Mouse (Mus musculus) neural tube, embryonic 15.5 days (tissue): ENCODE data around the gene Ice1. TPM values are rescaled to one million over a fixed set of nuclear protein-coding genes. Genes with fewer than 3 reads are reported as not detected.

Experiments
- ATAC-seq: fragments of 200-750 bp; cut with Nextera tagmentation; 2 replicates; pipeline ENCODE4 v1.8.0; 2017; ENCODE audit warnings: mild to moderate bottlenecking, moderate TSS enrichment, moderate library complexity; ENCODE audit not compliant: low FRiP score
- H3K27ac ChIP-seq: fragments of 300-500 bp; sonication (generic); replicated peaks from 2 replicates; pipeline ENCODE4 v1.5.1; 2015; ENCODE audit warnings: mild to moderate bottlenecking, inconsistent platforms
- H3K27me3 ChIP-seq: fragments of 300-500 bp; sonication (generic); replicated peaks from 2 replicates; pipeline ENCODE4 v1.6.1; 2015; ENCODE audit warnings: inconsistent platforms
- H3K36me3 ChIP-seq: fragments of 300-500 bp; sonication (generic); 2 replicates; pipeline ENCODE4 v1.6.1; 2015; ENCODE audit warnings: inconsistent platforms
- H3K4me1 ChIP-seq: fragments of 300-500 bp; sonication (generic); 2 replicates; pipeline ENCODE4 v1.6.1; 2015; ENCODE audit warnings: inconsistent platforms
- H3K4me2 ChIP-seq: fragments of 300-500 bp; sonication (generic); 2 replicates; pipeline ENCODE4 v1.6.1; 2015; ENCODE audit warnings: inconsistent platforms, mild to moderate bottlenecking, moderate library complexity
- H3K4me3 ChIP-seq: fragments of 300-500 bp; sonication (generic); replicated peaks from 2 replicates; pipeline ENCODE4 v1.5.1; 2015; ENCODE audit warnings: mild to moderate bottlenecking, inconsistent platforms
- H3K9ac ChIP-seq: fragments of 300-500 bp; sonication (generic); replicated peaks from 2 replicates; pipeline ENCODE4 v1.6.1; 2015; ENCODE audit warnings: mild to moderate bottlenecking, inconsistent platforms
- H3K9me3 ChIP-seq: fragments of 300-500 bp; sonication (generic); replicated peaks from 2 replicates; pipeline ENCODE4 v1.6.1; 2016; ENCODE audit warnings: inconsistent platforms
- WGBS: fragments of 180-500 bp; shearing (Covaris S2); methylation state at CpG from one replicate; pipeline ENCODE4 v1.1.7; 2015; ENCODE audit warnings: mixed read lengths; 5-methylcytosine and 5-hydroxymethylcytosine counted together
- polyA plus RNA-seq: library from polyadenylated mRNA; unstranded; fragments of >200 nt; fragmentation: Nextera tagmentation; extraction: Ambion mirVana; gene quantifications from 2 replicates; pipeline ENCODE4 v1.2.1, GENCODE M21; 2015

Ice1 gene
- 23.5 and 26.0 TPM in 2 replicates for polyA plus RNA-seq

DNA sequence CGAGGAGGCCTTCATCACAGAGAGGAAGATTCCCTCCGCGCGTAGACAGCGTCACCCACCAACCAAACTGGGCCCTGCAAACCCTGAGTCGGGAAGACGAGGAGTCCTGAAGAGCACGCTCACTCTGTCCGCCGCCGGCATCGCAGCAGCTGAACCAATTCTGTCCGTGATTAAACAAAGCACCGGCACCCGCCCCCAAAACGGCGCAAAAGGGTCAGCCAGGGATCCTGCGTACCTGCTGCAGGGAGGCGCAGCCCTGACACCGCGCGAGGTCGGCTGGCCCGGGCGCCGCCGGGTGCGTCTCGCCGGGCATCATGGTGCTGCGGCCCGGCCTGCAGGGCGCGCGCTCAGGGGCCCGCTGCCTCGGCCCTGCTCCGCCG is at the start of gene Ice1:
TSS of gene Ice1 (minus strand) at position 353 of the 380 bp plus-strand sequence.
- ATAC-seq: peak; percentile 56
- under 1% methylated on average over 37 of the region's 39 CpGs for WGBS

GRCm38 (mm10) chr13:70685825-70686224 is 48.4 kb upstream of the Ice1 start:
- no peak overlapping the region for H3K4me3 ChIP-seq
- no peak overlapping the region for H3K4me2 ChIP-seq
- H3K27me3 ChIP-seq: no peaks in the 10 kb centered on the region
- no peaks in the 10 kb centered on the region for H3K36me3 ChIP-seq
- H3K27ac ChIP-seq: no peak overlapping the region
- 84% methylated on average over 5 of the region's 5 CpGs for WGBS
- H3K4me1 ChIP-seq: no peaks in the 10 kb centered on the region; the same call in 1 of the 2 replicates
- no peak for ATAC-seq
- no peak overlapping the region for H3K9ac ChIP-seq
- H3K9me3 ChIP-seq: no peaks in the 10 kb centered on the region

More for the DNA sequence above, at the start of gene Ice1:
- peak within 1 kb of the TSS; percentile 91 for H3K4me3 ChIP-seq
- H3K4me2 ChIP-seq: peak within 1 kb of the TSS; percentile 87
- H3K36me3 ChIP-seq: no peaks in the 10 kb centered on the region
- peak within 1 kb of the TSS; percentile 98 for H3K27ac ChIP-seq
- H3K27me3 ChIP-seq: no peaks in the 10 kb centered on the region; the same call in 1 of the 2 replicates
- H3K9ac ChIP-seq: peak within 1 kb of the TSS; percentile 90
- no peaks in the 10 kb centered on the region for H3K9me3 ChIP-seq
- peaks cover 37% of the 10 kb centered on the region for H3K4me1 ChIP-seq

- Histone ChIP-seq H3K9ac (no peak overlapping the region), H3K4me3 (no peak overlapping the region), H3K4me2 (no peak overlapping the region), H3K27me3 (no peaks in the 10 kb centered on the region), H3K36me3 (no peaks in the 10 kb centered on the region), H3K27ac (no peak overlapping the region), H3K4me1 (no peaks in the 10 kb centered on the region; the same call in 1 of the 2 replicates), H3K9me3 (no peaks in the 10 kb centered on the region)
- 67% methylated on average over 7 of the region's 7 CpGs for WGBS
- ATAC-seq: no peak
These were observed 47.7 kb upstream of the Ice1 start for GRCm38 (mm10) chr13:70684976-70685609.

GRCm38 (mm10) chr13:70681411-70682183 is 44.2 kb upstream of the Ice1 start:
- 91% methylated on average over 7 of the region's 7 CpGs for WGBS

GRCm38 (mm10) chr13:70680316-70680715 is 42.9 kb upstream of the Ice1 start:
- no peaks in the 10 kb centered on the region for H3K27me3 ChIP-seq
- WGBS: 93% methylated on average over 3 of the region's 3 CpGs
- ATAC-seq: no peak
- no peaks in the 10 kb centered on the region for H3K36me3 ChIP-seq
- H3K4me3 ChIP-seq: no peak overlapping the region
- no peak overlapping the region for H3K27ac ChIP-seq
- H3K4me1 ChIP-seq: no peaks in the 10 kb centered on the region
- no peaks in the 10 kb centered on the region for H3K9me3 ChIP-seq
- no peak overlapping the region for H3K4me2 ChIP-seq
- no peak overlapping the region for H3K9ac ChIP-seq

More at GRCm38 (mm10) chr13:70681411-70682183, 44.2 kb upstream of the Ice1 start:
- no peak overlapping the region for H3K27ac ChIP-seq
- H3K4me3 ChIP-seq: no peak overlapping the region
- H3K36me3 ChIP-seq: no peaks in the 10 kb centered on the region
- no peak for ATAC-seq
- H3K9ac ChIP-seq: no peak overlapping the region
- H3K9me3 ChIP-seq: no peaks in the 10 kb centered on the region
- H3K4me1 ChIP-seq: no peaks in the 10 kb centered on the region
- H3K4me2 ChIP-seq: no peak overlapping the region
- H3K27me3 ChIP-seq: no peaks in the 10 kb centered on the region

- Histone ChIP-seq H3K27me3 (no peaks in the 10 kb centered on the region), H3K9me3 (no peaks in the 10 kb centered on the region), H3K4me1 (no peaks in the 10 kb centered on the region), H3K4me2 (no peak overlapping the region), H3K4me3 (no peak overlapping the region), H3K9ac (no peak overlapping the region), H3K36me3 (no peaks in the 10 kb centered on the region), H3K27ac (no peak overlapping the region)
- ATAC-seq: no peak
- WGBS: 84% methylated on average over 5 of the region's 5 CpGs
These were observed 40.3 kb upstream of the Ice1 start for GRCm38 (mm10) chr13:70677689-70678088.

- Histone ChIP-seq H3K9me3 (no peaks in the 10 kb centered on the region), H3K4me2 (no peak overlapping the region), H3K27ac (no peak overlapping the region), H3K4me3 (no peak overlapping the region), H3K9ac (no peak overlapping the region), H3K36me3 (no peaks in the 10 kb centered on the region), H3K27me3 (no peaks in the 10 kb centered on the region), H3K4me1 (no peaks in the 10 kb centered on the region)
- WGBS: 84% methylated on average over 20 of the region's 20 CpGs
- ATAC-seq: no peak
These were observed 39.1 kb upstream of the Ice1 start for GRCm38 (mm10) chr13:70676243-70677183.

- no peak overlapping the region for H3K9ac ChIP-seq
- no peak overlapping the region for H3K27ac ChIP-seq
- H3K9me3 ChIP-seq: no peaks in the 10 kb centered on the region
- no peak for ATAC-seq
- 88% methylated on average over 10 of the region's 10 CpGs for WGBS
- no peaks in the 10 kb centered on the region for H3K36me3 ChIP-seq
- no peak overlapping the region for H3K4me3 ChIP-seq
- no peaks in the 10 kb centered on the region for H3K4me1 ChIP-seq
- no peaks in the 10 kb centered on the region for H3K27me3 ChIP-seq
- H3K4me2 ChIP-seq: no peak overlapping the region
These were observed 37.6 kb upstream of the Ice1 start for GRCm38 (mm10) chr13:70674998-70675397.

- 74% methylated on average over 4 of the region's 4 CpGs for WGBS
- Histone ChIP-seq H3K27me3 (no peaks in the 10 kb centered on the region), H3K27ac (no peak overlapping the region), H3K9ac (no peak overlapping the region), H3K4me3 (no peak overlapping the region), H3K36me3 (no peaks in the 10 kb centered on the region), H3K4me2 (no peak overlapping the region), H3K9me3 (no peaks in the 10 kb centered on the region), H3K4me1 (no peaks in the 10 kb centered on the region)
- no peak for ATAC-seq
These were observed 32.6 kb upstream of the Ice1 start for GRCm38 (mm10) chr13:70670080-70670479.

GRCm38 (mm10) chr13:70659715-70660114 is 22.3 kb upstream of the Ice1 start:
- no peak overlapping the region for H3K9ac ChIP-seq
- H3K9me3 ChIP-seq: no peaks in the 10 kb centered on the region
- ATAC-seq: no peak
- H3K36me3 ChIP-seq: no peaks in the 10 kb centered on the region
- H3K4me2 ChIP-seq: no peak overlapping the region
- WGBS: 80% methylated on average over 4 of the region's 4 CpGs
- H3K27me3 ChIP-seq: no peaks in the 10 kb centered on the region
- no peak overlapping the region for H3K27ac ChIP-seq
- H3K4me1 ChIP-seq: no peaks in the 10 kb centered on the region
- H3K4me3 ChIP-seq: no peak overlapping the region

DNA sequence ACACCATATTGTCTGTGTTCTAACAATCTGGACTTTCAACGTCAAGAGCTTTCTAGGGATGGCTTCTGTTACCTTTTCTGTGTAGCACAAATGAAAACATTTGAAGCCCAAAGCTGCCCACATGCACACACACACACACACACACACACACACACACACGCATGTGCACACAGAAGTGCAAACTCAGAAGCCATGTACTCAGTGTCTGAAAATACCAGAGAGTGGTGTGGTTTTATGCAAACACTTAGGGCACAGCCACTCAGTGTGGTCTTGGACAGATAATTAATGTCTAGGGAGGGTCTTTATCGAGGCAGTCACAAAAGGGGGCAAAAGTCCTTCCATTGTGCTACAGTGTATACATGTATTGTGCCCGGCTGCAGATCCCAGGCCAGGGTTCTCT is 19.3 kb upstream of the Ice1 start:
- Histone ChIP-seq H3K4me1 (no peaks in the 10 kb centered on the region), H3K27ac (no peak overlapping the region), H3K4me2 (no peak overlapping the region), H3K9ac (no peak overlapping the region), H3K36me3 (no peaks in the 10 kb centered on the region), H3K4me3 (no peak overlapping the region), H3K27me3 (no peaks in the 10 kb centered on the region), H3K9me3 (no peaks in the 10 kb centered on the region)
- WGBS: 45% methylated on average over 4 of the region's 4 CpGs
- no peak for ATAC-seq
